Mouse (Mus musculus): Measurements from ENCODE around the gene Phactr1.
"Not testable (repeated sequence)": the region's sequence is repeated elsewhere in the genome, so short reads cannot be mapped to it uniquely, and the experiment has no call there.

The Phactr1 gene

DNA sequence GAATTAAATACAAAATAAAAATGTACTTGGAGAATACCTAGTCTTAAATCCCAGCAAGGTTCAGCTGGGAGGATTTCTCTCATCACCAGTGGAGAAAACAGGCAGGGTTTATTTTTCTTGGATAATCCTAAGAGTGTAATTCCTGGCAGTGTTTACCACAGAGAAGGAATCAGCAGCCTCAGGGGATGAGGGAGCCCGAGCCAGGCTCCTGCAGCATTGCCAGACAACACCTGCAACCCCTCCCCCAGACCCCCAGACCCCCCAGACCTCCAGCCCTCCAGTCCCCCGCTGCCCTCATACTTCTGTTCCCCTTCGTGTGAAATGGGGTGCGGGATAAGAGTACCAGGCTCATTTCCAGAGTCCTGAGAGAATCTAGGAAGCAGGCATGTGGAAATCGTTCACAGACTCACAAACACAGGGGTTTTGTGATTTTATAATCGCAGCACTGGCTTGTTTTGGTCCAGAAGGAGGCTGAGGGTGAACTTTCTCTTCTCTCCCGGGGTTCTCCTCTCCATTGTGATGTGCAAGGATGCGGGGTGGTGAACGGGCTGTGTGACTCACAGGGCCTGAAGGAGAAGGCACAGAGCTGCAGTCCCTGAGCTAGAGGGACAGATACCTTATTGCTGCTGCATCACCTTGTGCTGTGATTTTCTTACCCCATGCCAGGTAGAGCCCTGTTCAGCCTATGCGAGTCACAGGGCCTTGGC, 249.3 kb downstream of the Phactr1 start:
- DNase-seq (ENCODE audit: low read depth) = no peak

DNA sequence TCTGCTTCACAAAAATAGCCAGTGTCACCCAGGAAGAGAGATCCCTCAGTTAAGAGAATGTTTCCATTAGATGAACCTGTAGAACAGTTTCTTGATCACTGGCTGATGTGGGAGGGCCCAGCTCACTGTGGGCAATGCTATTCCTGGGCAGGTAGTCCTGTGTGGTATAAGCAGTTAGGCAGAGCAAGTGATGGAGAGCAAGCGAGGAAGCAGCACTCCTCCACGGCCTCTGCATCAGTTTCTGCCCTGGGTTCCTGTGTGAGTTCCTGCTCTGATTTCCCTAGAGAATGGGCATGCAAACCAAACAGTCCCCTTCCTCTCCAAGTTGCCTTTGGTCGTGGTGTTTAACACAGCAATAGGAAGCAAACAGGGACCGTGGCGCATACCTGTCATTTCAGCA, 251.6 kb downstream of the Phactr1 start:
- no peak for DNase-seq (ENCODE audit: low read depth)

GRCm38 (mm10) chr13:42934538-42935126, 254.2 kb downstream of the Phactr1 start:
- no peak for DNase-seq (ENCODE audit: low read depth)

DNA sequence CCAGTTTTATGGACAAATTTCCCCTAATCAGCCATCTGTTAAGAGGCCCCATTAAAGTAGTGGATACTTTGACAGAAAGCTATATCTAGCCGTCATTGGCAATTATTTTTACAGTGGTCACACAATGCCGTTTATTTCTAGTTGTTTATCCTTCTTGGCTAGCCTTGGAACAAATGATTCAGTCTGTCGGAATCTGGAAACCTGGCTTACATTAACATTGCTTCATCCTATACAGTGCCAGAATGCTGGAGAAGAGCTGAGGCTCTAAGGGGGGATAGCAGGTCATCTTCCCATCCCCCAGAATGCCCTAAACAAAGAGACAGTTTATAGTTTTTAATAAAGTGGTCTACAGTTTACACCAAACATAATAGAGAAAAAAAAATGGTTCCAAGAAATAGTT, 257.4 kb downstream of the Phactr1 start:
- DNase-seq (ENCODE audit: low read depth) = no peak

DNA sequence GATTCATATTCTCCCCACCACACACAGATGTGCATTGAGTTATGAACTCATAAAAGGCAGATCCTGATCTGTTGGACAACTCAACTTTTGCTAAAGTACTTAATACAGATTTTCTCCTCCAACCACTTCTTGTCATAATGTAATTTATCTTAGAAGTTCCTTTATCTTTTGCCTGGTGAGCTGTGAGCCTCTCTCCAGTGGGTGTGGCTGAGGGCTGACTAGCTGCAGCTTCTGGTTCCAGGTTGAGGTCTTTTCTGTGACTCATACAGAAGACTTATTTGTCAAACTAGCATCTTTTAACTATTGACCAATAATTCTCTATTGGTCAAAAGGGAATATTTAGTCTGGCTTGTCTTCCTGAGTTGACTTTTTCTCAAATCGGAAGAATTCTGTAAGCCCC, 257.9 kb downstream of the Phactr1 start:
- no peak for DNase-seq (ENCODE audit: low read depth)

- no peak for DNase-seq (ENCODE audit: low read depth)
These were observed 259.8 kb downstream of the Phactr1 start for GRCm38 (mm10) chr13:42940271-42940670.

DNA sequence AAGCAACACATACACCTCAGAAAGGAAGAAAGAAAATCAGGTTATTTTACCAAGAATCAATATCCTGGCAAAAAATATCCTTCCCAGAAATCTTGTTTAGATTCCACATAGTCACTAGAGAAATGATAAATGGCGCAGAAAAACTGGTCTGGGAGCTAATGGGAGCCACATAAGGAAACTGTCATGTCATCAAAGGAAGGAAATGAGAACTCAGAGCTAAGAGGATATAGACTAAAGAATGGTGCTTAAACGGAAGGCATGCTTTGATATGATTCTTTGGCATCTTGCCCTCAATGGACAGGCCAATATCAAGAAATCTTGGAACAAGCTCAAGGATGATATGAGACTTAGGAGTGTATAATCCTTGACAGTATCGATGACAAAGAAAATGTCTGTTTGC, 263.7 kb downstream of the Phactr1 start:
- no peak for DNase-seq (ENCODE audit: low read depth)

DNA sequence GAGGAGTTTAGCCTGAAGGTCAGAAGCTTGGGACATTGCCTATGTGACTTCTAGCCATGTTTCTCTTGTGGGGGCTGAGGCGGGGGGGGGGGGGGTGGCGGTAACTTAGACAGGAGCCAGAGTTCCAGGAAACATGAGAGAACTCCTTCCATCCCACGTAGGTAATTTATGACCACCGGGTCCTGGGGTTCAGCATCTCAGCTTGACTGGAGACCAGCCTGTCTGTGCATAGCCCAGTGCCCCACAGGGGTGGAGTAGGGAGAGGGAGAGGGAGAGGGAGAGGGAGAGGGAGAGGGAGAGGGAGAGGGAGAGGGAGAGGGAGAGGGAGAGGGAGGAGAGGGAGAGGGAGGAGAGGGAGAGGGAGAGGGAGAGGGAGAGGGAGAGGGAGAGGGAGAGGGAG, 264.8 kb downstream of the Phactr1 start:
- not testable (repeated sequence) for DNase-seq (ENCODE audit: low read depth)

- no peak for DNase-seq (ENCODE audit: low read depth)
These were observed 268.4 kb downstream of the Phactr1 start for GRCm38 (mm10) chr13:42948717-42949265.

GRCm38 (mm10) chr13:42949336-42949735, 268.9 kb downstream of the Phactr1 start:
- no peak for DNase-seq (ENCODE audit: low read depth)

DNA sequence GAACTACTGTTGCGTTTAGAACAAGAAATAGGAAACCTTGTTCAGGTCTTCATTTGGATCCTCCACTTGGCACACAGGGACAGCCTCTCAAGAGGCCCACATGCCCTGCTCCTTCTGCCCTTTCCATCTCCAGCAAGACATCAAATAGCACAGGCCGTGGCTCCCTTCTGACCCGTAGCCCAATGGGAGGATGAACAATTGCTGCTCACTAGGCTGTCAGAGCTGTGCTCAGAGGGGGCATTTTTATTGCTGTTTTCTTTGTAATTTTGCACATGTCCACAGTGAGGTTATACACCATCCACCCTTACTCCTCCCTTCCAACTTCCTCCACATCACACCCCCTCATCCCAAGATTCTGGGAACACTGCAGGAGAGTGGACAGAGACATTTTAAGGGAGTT, 269.6 kb downstream of the Phactr1 start:
- DNase-seq (ENCODE audit: low read depth) = no peak

- no peak for DNase-seq (ENCODE audit: low read depth)
These were observed 271.8 kb downstream of the Phactr1 start for GRCm38 (mm10) chr13:42952037-42952721.

- DNase-seq (ENCODE audit: low read depth) = no peak
These were observed 272.6 kb downstream of the Phactr1 start for GRCm38 (mm10) chr13:42953071-42953470.

- no peak for DNase-seq (ENCODE audit: low read depth)
These were observed 273.7 kb downstream of the Phactr1 start for GRCm38 (mm10) chr13:42954116-42954515.

GRCm38 (mm10) chr13:42956327-42956726, 275.9 kb downstream of the Phactr1 start:
- no peak for DNase-seq (ENCODE audit: low read depth)

GRCm38 (mm10) chr13:42957856-42958255, 277.4 kb downstream of the Phactr1 start:
- no peak for DNase-seq (ENCODE audit: low read depth)

GRCm38 (mm10) chr13:42958867-42959266, 278.4 kb downstream of the Phactr1 start:
- peak; percentile 5 for DNase-seq (ENCODE audit: low read depth)

- no peak for DNase-seq (ENCODE audit: low read depth)
These were observed 281.1 kb downstream of the Phactr1 start for GRCm38 (mm10) chr13:42961561-42961960.

DNA sequence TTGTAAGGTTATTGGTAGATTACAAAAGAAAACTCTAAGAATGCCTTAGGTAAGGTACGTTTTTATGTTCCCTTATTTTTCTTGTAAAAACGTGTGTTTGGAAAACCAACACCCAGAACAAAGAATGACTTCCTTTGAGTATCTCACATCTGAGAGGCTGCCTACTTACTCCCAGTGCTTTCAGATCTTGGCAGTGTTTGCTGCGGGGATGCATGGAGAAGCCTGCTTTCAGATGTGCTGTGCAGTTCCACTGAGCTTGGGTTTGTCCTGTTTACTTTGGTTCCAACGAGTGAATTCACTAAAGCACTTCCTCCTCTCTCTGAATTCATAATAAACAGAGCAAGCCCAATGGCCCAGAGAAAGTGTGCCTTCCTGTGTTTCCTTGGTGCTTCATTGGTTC, 288.1 kb downstream of the Phactr1 start:
- DNase-seq (ENCODE audit: low read depth) = no peak

GRCm38 (mm10) chr13:42973561-42973960, 293.1 kb downstream of the Phactr1 start:
- no peak for DNase-seq (ENCODE audit: low read depth)

DNA sequence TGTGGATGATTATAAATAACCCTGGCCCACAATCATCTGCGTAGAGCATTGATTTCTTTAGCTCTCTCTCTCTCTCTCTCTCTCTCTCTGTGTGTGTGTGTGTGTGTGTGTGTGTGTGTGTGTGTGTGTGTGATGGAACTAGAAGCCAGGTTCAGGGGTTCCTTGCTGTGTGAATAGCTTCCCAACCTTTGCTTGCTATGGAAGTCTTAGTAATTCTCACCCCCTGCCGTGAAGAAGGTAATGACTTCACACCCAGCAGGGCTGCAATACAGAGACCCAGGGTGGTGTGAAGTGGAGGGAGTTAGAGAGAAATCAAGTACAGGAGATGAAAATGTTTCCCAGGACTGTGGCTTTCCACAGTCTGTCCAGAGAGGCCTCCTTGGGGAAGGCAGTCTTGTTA, 293.5 kb downstream of the Phactr1 start:
- DNase-seq (ENCODE audit: low read depth) = no peak

DNA sequence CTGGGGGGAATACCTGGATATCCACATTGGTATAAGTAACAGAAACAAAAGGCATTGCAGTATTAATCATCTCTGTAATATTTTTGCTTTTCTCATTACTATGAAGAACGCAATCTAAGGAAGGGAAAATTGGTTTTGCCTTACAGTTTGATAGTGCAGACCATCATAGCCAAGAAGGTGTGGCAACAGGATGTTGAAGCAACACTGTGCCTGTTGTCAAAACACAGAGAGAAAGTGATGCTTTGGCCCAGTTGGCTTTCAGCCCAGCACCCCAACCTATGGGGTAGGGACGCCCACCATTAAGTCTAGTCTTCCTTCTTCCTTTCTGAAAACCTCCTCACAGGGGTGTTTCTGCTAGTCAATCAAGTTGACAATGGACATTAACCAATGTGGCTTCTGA, 294.1 kb downstream of the Phactr1 start:
- no peak for DNase-seq (ENCODE audit: low read depth)

GRCm38 (mm10) chr13:42976144-42976543, 295.7 kb downstream of the Phactr1 start:
- no peak for DNase-seq (ENCODE audit: low read depth)
